Comparison of ENCODE assay signal across 27 mouse cellular contexts in the genomic region with DNA sequence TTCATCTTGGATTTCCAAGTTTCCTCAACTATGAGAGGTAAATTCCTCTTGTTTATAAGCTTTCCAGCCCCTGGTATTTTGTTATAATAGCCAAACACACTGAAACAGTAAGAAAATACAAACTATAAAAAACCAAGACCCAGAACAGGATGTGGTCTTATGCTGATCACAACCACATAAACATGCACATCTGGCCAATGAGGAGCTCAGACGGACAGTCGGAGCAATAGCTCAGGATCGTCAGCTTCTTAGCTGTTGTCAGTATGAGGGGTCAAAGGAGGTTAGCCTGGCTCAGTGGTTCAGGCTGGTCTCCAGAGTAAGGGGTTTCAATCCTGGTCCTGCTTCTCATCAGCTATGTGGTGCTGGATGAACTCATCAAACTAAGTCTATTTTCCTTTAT. TPM values are rescaled to one million over a fixed set of nuclear protein-coding genes. Genes with fewer than 3 reads are reported as not detected.
"Had no signal": no experiment of that assay in that cellular context is flagged by ENCODE, and none has a peak within 500 bp of the region (broad histone marks: within the 10 kb centered on the region; RNA-seq: fewer than 3 reads in every experiment).

No protein-coding gene starts in this region.

- DNase-seq: gastrocnemius, postnatal 14 days; gastrocnemius, postnatal 36 days; heart, adult 11 months; heart, adult 2 months; heart, postnatal 14 days; heart, postnatal 36 days; kidney, adult 18-20 months; kidney, adult 9 months; kidney, postnatal 10 days; kidney, postnatal 25 days; kidney, postnatal 4 days; liver; liver, embryonic 13.5 days had no signal

- ATAC-seq: hindbrain, postnatal 0 days; inflammation-experienced regulatory T-cells, adult 6 months; intestine, embryonic 15.5 days; intestine, postnatal 0 days had no signal

- H3K27ac ChIP-seq: heart, adult 2 months; heart, embryonic 13.5 days; heart, embryonic 15.5 days; hindbrain, embryonic 13.5 days; hindbrain, embryonic 15.5 days; hindbrain, postnatal 0 days; intestine, embryonic 15.5 days; layer of hippocampus, adult 2 months; left cerebral cortex, adult 2 months; limb, embryonic 10.5 days; limb, embryonic 12.5 days; liver, embryonic 13.5 days; liver, embryonic 15.5 days had no signal

- H3K9me3 ChIP-seq: heart, embryonic 13.5 days; heart, embryonic 15.5 days; hindbrain, embryonic 13.5 days; hindbrain, embryonic 15.5 days; intestine, embryonic 15.5 days; limb, embryonic 10.5 days; limb, embryonic 12.5 days; liver, embryonic 13.5 days; liver, embryonic 15.5 days had no signal

- H3K4me3 ChIP-seq: heart, adult 2 months; heart, embryonic 13.5 days; heart, embryonic 15.5 days; hindbrain, embryonic 13.5 days; hindbrain, embryonic 15.5 days; intestine, embryonic 15.5 days; layer of hippocampus, adult 2 months; left cerebral cortex, adult 2 months; limb, embryonic 10.5 days; limb, embryonic 12.5 days; liver, embryonic 13.5 days; liver, embryonic 15.5 days had no signal

- H3K4me1 ChIP-seq: heart, embryonic 13.5 days; heart, embryonic 15.5 days; hindbrain, embryonic 13.5 days; hindbrain, embryonic 15.5 days; intestine, embryonic 15.5 days; limb, embryonic 10.5 days; limb, embryonic 12.5 days; liver, embryonic 13.5 days; liver, embryonic 15.5 days had no signal

- H3K27me3 ChIP-seq: heart, embryonic 13.5 days; heart, embryonic 15.5 days; hindbrain, embryonic 13.5 days; hindbrain, embryonic 15.5 days; intestine, embryonic 15.5 days; limb, embryonic 12.5 days; liver, embryonic 13.5 days; liver, embryonic 15.5 days had no signal

RNA-seq across cellular contexts. Expression of a gene that starts 36.5 kb away (rescaled TPM):
- total RNA-seq: heart, adult 2 months; heart, postnatal 14 days; heart, postnatal 36 days; hematopoietic stem cell, adult 5-6 weeks had no signal
- polyA plus RNA-seq: heart, adult 2 months; heart, embryonic 13.5 days; liver, embryonic 13.5 days had no signal
